Mouse (Mus musculus) CH12.LX (cell line): Measurements from ENCODE around the gene Ifitm5. TPM values are rescaled to one million over a fixed set of nuclear protein-coding genes. Genes with fewer than 3 reads are reported as not detected.

Experiments used
- DNase-seq: peaks from one replicate; pipeline ENCODE4 v3.0.0-alpha.2; 2013; ENCODE audit errors: extremely low read depth
- H3K27ac ChIP-seq: 2 replicates; pipeline ENCODE4 v1.5.1; 2012; ENCODE audit warnings: low read depth, mild to moderate bottlenecking, control low read depth, moderate library complexity; ENCODE audit not compliant: insufficient read depth
- H3K27me3 ChIP-seq: replicated peaks from 2 replicates; pipeline ENCODE3; 2012; ENCODE audit warnings: inconsistent platforms
- H3K36me3 ChIP-seq, 2 experiments: replicated peaks in 1 of 2; 2 replicates each; pipeline versions ENCODE3 to v1.6.1; 2012; ENCODE audit warnings: inconsistent platforms in 1 of 2, low read length in 1 of 2, mild to moderate bottlenecking in 1 of 2, mixed read lengths in 1 of 2, moderate library complexity in 1 of 2; ENCODE audit not compliant: control insufficient read depth in 1 of 2, insufficient read depth in 1 of 2
- H3K4me1 ChIP-seq, 2 experiments: 2 replicates each; pipeline ENCODE4 v1.6.1; 2012; ENCODE audit warnings: inconsistent platforms in 1 of 2, moderate library complexity in 1 of 2; ENCODE audit not compliant: insufficient read depth in 2 of 2, control insufficient read depth in 1 of 2
- H3K4me2 ChIP-seq: 2 replicates; pipeline ENCODE4 v1.6.1; 2012; ENCODE audit warnings: low read depth, mild to moderate bottlenecking, control low read depth; ENCODE audit not compliant: poor library complexity, insufficient read depth, severe bottlenecking
- H3K4me3 ChIP-seq, 3 experiments: fragments of 150-350 bp in 1 of 3; sonication (generic) in 1 of 3; replicated peaks in 1 of 3; 2 replicates each; pipeline versions ENCODE3 to v1.5.1; 2011 to 2012; ENCODE audit warnings: low read depth in 2 of 3, low read length in 2 of 3, mild to moderate bottlenecking in 2 of 3, moderate library complexity in 2 of 3, control low read depth in 1 of 3, improper control_type of control experiment in 1 of 3, inconsistent platforms in 1 of 3, mixed read lengths in 1 of 3; ENCODE audit not compliant: poor library complexity in 1 of 3
- H3K79me2 ChIP-seq: replicated peaks from 2 replicates; pipeline ENCODE4 v1.6.1; 2012; ENCODE audit warnings: mild to moderate bottlenecking, moderate library complexity; ENCODE audit not compliant: control insufficient read depth, poor library complexity, insufficient read depth, severe bottlenecking; ENCODE audit errors: extremely low read depth
- H3K9ac ChIP-seq: 2 replicates; pipeline ENCODE4 v1.6.1; 2012; ENCODE audit warnings: low read depth, mild to moderate bottlenecking, control low read depth, moderate library complexity; ENCODE audit not compliant: insufficient read depth
- H3K9me3 ChIP-seq: replicated peaks from 2 replicates; pipeline ENCODE3; 2012; ENCODE audit warnings: low read length, inconsistent platforms, mixed read lengths
- BHLHE40 ChIP-seq: IDR thresholded peaks from 2 replicates; pipeline ENCODE4 v1.6.1; 2011; ENCODE audit warnings: mild to moderate bottlenecking, low read depth, low read length, improper control_type of control experiment
- CHD2 ChIP-seq: IDR thresholded peaks from 2 replicates; pipeline ENCODE4 v1.6.1; 2011; ENCODE audit warnings: low read length, improper control_type of control experiment
- EP300 ChIP-seq: IDR thresholded peaks from 2 replicates; pipeline ENCODE4 v1.6.1; 2011; ENCODE audit warnings: low read length, improper control_type of control experiment
- IRF4 ChIP-seq: IDR thresholded peaks from 2 replicates; pipeline ENCODE4 v1.6.1; 2014; ENCODE audit warnings: low read depth, mild to moderate bottlenecking, inconsistent platforms, low read length, improper control_type of control experiment
- KAT2A ChIP-seq: IDR thresholded peaks from 2 replicates; pipeline ENCODE4 v1.6.1; 2012; ENCODE audit warnings: low read length, improper control_type of control experiment, inconsistent platforms; ENCODE audit not compliant: insufficient replicate concordance
- MAX ChIP-seq: IDR thresholded peaks from 2 replicates; pipeline ENCODE4 v1.6.1; 2011; ENCODE audit warnings: low read length, improper control_type of control experiment
- MEF2A ChIP-seq: IDR thresholded peaks from 2 replicates; pipeline ENCODE4 v1.6.1; 2014; ENCODE audit warnings: low read depth, mild to moderate bottlenecking, inconsistent platforms, low read length, improper control_type of control experiment, borderline replicate concordance
- MYC ChIP-seq: IDR thresholded peaks from 2 replicates; pipeline ENCODE4 v1.6.1; 2011; ENCODE audit warnings: low read depth, mild to moderate bottlenecking, improper control_type of control experiment, low read length
- NELFE ChIP-seq: IDR thresholded peaks from 2 replicates; pipeline ENCODE4 v1.6.1; 2011; ENCODE audit warnings: low read depth, low read length, improper control_type of control experiment
- PAX5 ChIP-seq: IDR thresholded peaks from 2 replicates; pipeline ENCODE4 v1.6.1; 2012; ENCODE audit warnings: low read length, inconsistent platforms, mixed read lengths
- RCOR1 ChIP-seq: conservative IDR thresholded peaks from 2 replicates; pipeline ENCODE4 v1.6.1; 2012; ENCODE audit warnings: low read depth, mild to moderate bottlenecking, inconsistent platforms, low read length, improper control_type of control experiment
- TBP ChIP-seq: conservative IDR thresholded peaks from 2 replicates; pipeline ENCODE4 v1.6.1; 2011; ENCODE audit warnings: low read depth, low read length, improper control_type of control experiment
- USF1 ChIP-seq: IDR thresholded peaks from 2 replicates; pipeline ENCODE4 v1.6.1; 2014; ENCODE audit warnings: low read depth, mild to moderate bottlenecking, inconsistent platforms, low read length, improper control_type of control experiment
- ZC3H11A ChIP-seq: IDR thresholded peaks from 2 replicates; pipeline ENCODE4 v1.6.1; 2012; ENCODE audit warnings: low read depth, mild to moderate bottlenecking, inconsistent platforms, low read length, improper control_type of control experiment
- ZKSCAN1 ChIP-seq: IDR thresholded peaks from 2 replicates; pipeline ENCODE4 v1.6.1; 2012; ENCODE audit warnings: low read depth, inconsistent platforms, low read length, improper control_type of control experiment, borderline replicate concordance
- ZNF384 ChIP-seq: IDR thresholded peaks from 2 replicates; pipeline ENCODE4 v1.6.1; 2012; ENCODE audit warnings: low read depth, low read length, improper control_type of control experiment, inconsistent platforms
- dilution Hi-C: fragments of 300-500 bp; cut with MboI; formaldehyde crosslinking; loops from 2 replicates; pipeline ENCODE4 v1.14.3; 2020; ENCODE audit warnings: low sequenced_read_pairs; ENCODE audit not compliant: extremely low pct_unique_long_range_greater_than_20kb, extremely low pct_ligation_motif_present
- in situ Hi-C: fragments of 300-500 bp; cut with MboI; formaldehyde crosslinking; loops from 3 replicates; pipeline ENCODE4 v1.14.3; 2019; ENCODE audit warnings: low sequenced_read_pairs, low pct_ligation_motif_present, low pct_unique_long_range_greater_than_20kb, mixed read lengths
- polyA plus RNA-seq: library from polyadenylated mRNA; unstranded; fragments of >175 nt; gene quantifications from 2 replicates; pipeline ENCODE4 v1.2.1, GENCODE M21; 2012; ENCODE audit warnings: low read depth; ENCODE audit not compliant: insufficient read length
- total RNA-seq, 2 experiments: library from RNA; depleted of rRNA; stranded (reverse); fragments of 300-350 nt in 1 of 2; fragments of >200 nt in 1 of 2; gene quantifications; 2 replicates each; pipeline ENCODE4 v1.2.3; 2012 to 2014

Ifitm5 gene
- total and polyA plus RNA-seq, 3 experiments, result 0.68 to 0.71 TPM; not detected in 1

DNA sequence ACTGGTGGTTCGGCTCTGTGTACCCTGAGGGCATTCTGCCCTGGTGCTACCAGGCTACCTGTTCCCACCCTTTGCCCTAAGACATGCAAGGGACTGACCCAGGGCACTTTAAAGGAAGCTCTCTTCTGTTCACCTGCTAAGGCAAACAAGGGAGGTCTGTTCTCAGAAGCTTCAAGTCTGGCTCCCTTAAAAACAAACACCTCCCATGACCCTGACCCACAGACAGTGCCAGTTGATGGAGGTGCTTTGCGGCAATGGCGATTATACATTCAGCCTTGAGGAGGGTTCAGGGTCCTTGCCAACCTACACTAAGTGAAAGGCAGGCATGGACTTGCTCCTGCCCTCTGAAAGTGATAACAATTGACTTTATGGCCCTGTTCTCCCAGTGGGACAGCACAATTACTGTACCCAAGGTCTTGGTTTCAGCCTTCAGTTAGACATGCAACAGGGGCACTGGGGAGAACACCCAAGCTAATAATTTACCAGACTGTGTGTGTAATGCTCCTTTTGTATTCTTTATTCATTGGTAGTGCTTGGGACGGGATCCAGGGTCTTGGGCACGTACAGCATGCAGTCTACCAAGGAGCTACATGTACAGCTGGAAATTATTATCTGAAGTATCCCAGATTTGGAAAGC, 37.1 kb downstream of the Ifitm5 start:
- no peak for DNase-seq
- TF ChIP-seq USF1 (no peak), EP300 (no peak), NELFE (no peak), ZC3H11A (no peak), MAX (no peak), KAT2A (no peak), IRF4 (no peak), RCOR1 (no peak), MYC (no peak), ZNF384 (no peak), CHD2 (no peak), TBP (no peak), PAX5 (no peak), MEF2A (no peak)
- TF ChIP-seq, all 38 proteins: peak for 0
- Histone ChIP-seq H3K4me2 (no peak overlapping the region), H3K4me3 (no peak overlapping the region), H3K36me3 (no peaks in the 10 kb centered on the region), H3K9me3 (no peaks in the 10 kb centered on the region), H3K9ac (no peak overlapping the region), H3K4me1 (peaks cover 9 to 37% of the 10 kb centered on the region in 2 experiments), H3K27me3 (no peaks in the 10 kb centered on the region), H3K27ac (no peak overlapping the region), H3K79me2 (no peaks in the 10 kb centered on the region)
- in situ Hi-C loops, result loop anchor here (5.0 kb wide), 1 partner anchor 34 kb away; no protein-coding TSS in a partner anchor
- dilution Hi-C loops, result no loop called here

DNA sequence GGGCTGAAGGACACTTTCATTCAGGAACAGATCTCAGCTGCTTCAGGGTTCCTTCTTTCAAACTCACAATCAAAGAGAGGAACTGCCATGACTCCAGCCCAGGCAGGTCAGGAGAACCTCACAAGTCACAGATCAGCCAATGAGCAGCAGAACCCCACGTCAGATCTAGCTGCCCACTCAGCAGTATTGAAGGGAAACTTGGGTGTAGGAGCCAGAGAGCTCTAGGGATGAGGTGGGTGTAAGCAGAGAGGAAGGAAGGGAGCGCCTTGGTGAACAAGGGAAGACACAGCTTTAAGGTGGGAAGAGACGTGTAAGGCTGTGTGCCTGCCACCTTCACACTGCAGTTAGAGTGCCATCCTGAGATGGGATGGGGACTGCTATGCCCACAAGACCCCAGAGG, 37.8 kb downstream of the Ifitm5 start:
- Histone ChIP-seq H3K9ac (no peak overlapping the region), H3K27ac (no peak overlapping the region), H3K27me3 (no peaks in the 10 kb centered on the region), H3K79me2 (no peaks in the 10 kb centered on the region)
- DNase-seq, result no peak
- no peak for TF ChIP-seq ZKSCAN1
- no peak for TF ChIP-seq BHLHE40
- TF ChIP-seq, all 38 proteins: peak for 0
- Histone ChIP-seq H3K4me1 (peaks cover 7 to 30% of the 10 kb centered on the region in 2 experiments), H3K4me2 (no peak overlapping the region), H3K36me3 (no peaks in the 10 kb centered on the region), H3K4me3 (no peak overlapping the region), H3K9me3 (no peaks in the 10 kb centered on the region)
- in situ Hi-C loops, result loop anchor here (5.0 kb wide), 1 partner anchor 35 kb away; no protein-coding TSS in a partner anchor
- dilution Hi-C loops, result no loop called here
